Mouse (Mus musculus) c-Kit-positive CD71-positive TER-119-negative erythroid progenitor cells, embryonic 14.5 days (primary cell): Measurements from ENCODE around the gene Ranbp3l.
"Not testable (repeated sequence)": the region's sequence is repeated elsewhere in the genome, so short reads cannot be mapped to it uniquely, and the experiment has no call there.

Experiments
- DNase-seq: peaks from one replicate; pipeline ENCODE4 v3.0.0-alpha.2; 2013; ENCODE audit warnings: low read depth

The Ranbp3l gene

GRCm38 (mm10) chr15:8967573-8968228 is at the start of gene Ranbp3l:
Gene Ranbp3l (plus strand): TSS chr15:8967949.
- DNase-seq, result no peak

- no peak for DNase-seq
These were observed 37.7 kb upstream of the Ranbp3l start for GRCm38 (mm10) chr15:8930061-8930460.

GRCm38 (mm10) chr15:8936911-8937310 is 30.8 kb upstream of the Ranbp3l start:
- no peak for DNase-seq

GRCm38 (mm10) chr15:8940861-8941260 is 26.9 kb upstream of the Ranbp3l start:
- no peak for DNase-seq

GRCm38 (mm10) chr15:8950856-8951255 is 16.9 kb upstream of the Ranbp3l start:
- no peak for DNase-seq

GRCm38 (mm10) chr15:8963323-8963722 is 4.4 kb upstream of the Ranbp3l start:
- no peak for DNase-seq

GRCm38 (mm10) chr15:8968229-8968595 is 463 bp downstream of the Ranbp3l start:
- no peak for DNase-seq

- DNase-seq, result no peak
These were observed 1.4 kb downstream of the Ranbp3l start for GRCm38 (mm10) chr15:8969061-8969635.

GRCm38 (mm10) chr15:8991211-8991610 is 23.5 kb downstream of the Ranbp3l start:
- DNase-seq, result no peak

GRCm38 (mm10) chr15:8991859-8992838 is 24.4 kb downstream of the Ranbp3l start:
- no peak for DNase-seq

GRCm38 (mm10) chr15:8994608-8995277 is 27.0 kb downstream of the Ranbp3l start:
- no peak for DNase-seq

- no peak for DNase-seq
These were observed 27.7 kb downstream of the Ranbp3l start for GRCm38 (mm10) chr15:8995490-8995889.

- no peak for DNase-seq
These were observed 35.0 kb downstream of the Ranbp3l start for GRCm38 (mm10) chr15:9002762-9003161.

GRCm38 (mm10) chr15:9009196-9009595 is 41.4 kb downstream of the Ranbp3l start:
- DNase-seq, result no peak

- DNase-seq, result no peak
These were observed 46.8 kb downstream of the Ranbp3l start for GRCm38 (mm10) chr15:9014541-9014940.

- not testable (repeated sequence) for DNase-seq
These were observed 47.7 kb downstream of the Ranbp3l start for GRCm38 (mm10) chr15:9015496-9015895.

- DNase-seq, result no peak
These were observed 88.0 kb downstream of the Ranbp3l start for GRCm38 (mm10) chr15:9055704-9056103.

GRCm38 (mm10) chr15:9059856-9060255 is 92.1 kb downstream of the Ranbp3l start:
- DNase-seq, result no peak

GRCm38 (mm10) chr15:9061150-9061882 is 93.6 kb downstream of the Ranbp3l start:
- no peak for DNase-seq

GRCm38 (mm10) chr15:9068881-9069280 is 101.1 kb downstream of the Ranbp3l start:
- DNase-seq, result no peak

- no peak for DNase-seq
These were observed 102.6 kb downstream of the Ranbp3l start for GRCm38 (mm10) chr15:9070353-9070752.
